Mouse (Mus musculus) CH12.LX (cell line): ENCODE data around the gene G430095P16Rik. TPM values are rescaled to one million over a fixed set of nuclear protein-coding genes. Genes with fewer than 3 reads are reported as not detected.

ENCODE experiments used
- DNase-seq: peaks from one replicate; pipeline ENCODE4 v3.0.0-alpha.2; 2013; ENCODE audit errors: extremely low read depth
- H3K27ac ChIP-seq: 2 replicates; pipeline ENCODE4 v1.5.1; 2012; ENCODE audit warnings: low read depth, mild to moderate bottlenecking, control low read depth, moderate library complexity; ENCODE audit not compliant: insufficient read depth
- H3K27me3 ChIP-seq: replicated peaks from 2 replicates; pipeline ENCODE3; 2012; ENCODE audit warnings: inconsistent platforms
- H3K36me3 ChIP-seq, 2 experiments: replicated peaks in 1 of 2; 2 replicates each; pipeline versions ENCODE3 to v1.6.1; 2012; ENCODE audit warnings: inconsistent platforms in 1 of 2, low read length in 1 of 2, mild to moderate bottlenecking in 1 of 2, mixed read lengths in 1 of 2, moderate library complexity in 1 of 2; ENCODE audit not compliant: control insufficient read depth in 1 of 2, insufficient read depth in 1 of 2
- H3K4me1 ChIP-seq, 2 experiments: 2 replicates each; pipeline ENCODE4 v1.6.1; 2012; ENCODE audit warnings: inconsistent platforms in 1 of 2, moderate library complexity in 1 of 2; ENCODE audit not compliant: insufficient read depth in 2 of 2, control insufficient read depth in 1 of 2
- H3K4me2 ChIP-seq: 2 replicates; pipeline ENCODE4 v1.6.1; 2012; ENCODE audit warnings: low read depth, mild to moderate bottlenecking, control low read depth; ENCODE audit not compliant: poor library complexity, insufficient read depth, severe bottlenecking
- H3K4me3 ChIP-seq, 3 experiments: fragments of 150-350 bp in 1 of 3; sonication (generic) in 1 of 3; replicated peaks in 1 of 3; 2 replicates each; pipeline versions ENCODE3 to v1.5.1; 2011 to 2012; ENCODE audit warnings: low read depth in 2 of 3, low read length in 2 of 3, mild to moderate bottlenecking in 2 of 3, moderate library complexity in 2 of 3, control low read depth in 1 of 3, improper control_type of control experiment in 1 of 3, inconsistent platforms in 1 of 3, mixed read lengths in 1 of 3; ENCODE audit not compliant: poor library complexity in 1 of 3
- H3K79me2 ChIP-seq: replicated peaks from 2 replicates; pipeline ENCODE4 v1.6.1; 2012; ENCODE audit warnings: mild to moderate bottlenecking, moderate library complexity; ENCODE audit not compliant: control insufficient read depth, poor library complexity, insufficient read depth, severe bottlenecking; ENCODE audit errors: extremely low read depth
- H3K9ac ChIP-seq: 2 replicates; pipeline ENCODE4 v1.6.1; 2012; ENCODE audit warnings: low read depth, mild to moderate bottlenecking, control low read depth, moderate library complexity; ENCODE audit not compliant: insufficient read depth
- H3K9me3 ChIP-seq: replicated peaks from 2 replicates; pipeline ENCODE3; 2012; ENCODE audit warnings: low read length, inconsistent platforms, mixed read lengths
- CHD1 ChIP-seq: IDR thresholded peaks from 2 replicates; pipeline ENCODE4 v1.6.1; 2012; ENCODE audit warnings: low read depth, low read length, improper control_type of control experiment, inconsistent platforms
- CTCF ChIP-seq, 2 experiments: IDR thresholded peaks in 1 of 2; conservative IDR thresholded peaks in 1 of 2; 2 replicates each; pipeline ENCODE4 v1.5.1; 2011 to 2012; ENCODE audit warnings: low read depth in 2 of 2, low read length in 2 of 2, improper control_type of control experiment in 1 of 2, inconsistent platforms in 1 of 2, mild to moderate bottlenecking in 1 of 2, moderate library complexity in 1 of 2
- ELF1 ChIP-seq: IDR thresholded peaks from 2 replicates; pipeline ENCODE4 v1.6.1; 2014; ENCODE audit warnings: low read depth, mild to moderate bottlenecking, inconsistent platforms, low read length, improper control_type of control experiment
- EP300 ChIP-seq: IDR thresholded peaks from 2 replicates; pipeline ENCODE4 v1.6.1; 2011; ENCODE audit warnings: low read length, improper control_type of control experiment
- GABPA ChIP-seq: IDR thresholded peaks from 2 replicates; pipeline ENCODE4 v1.6.1; 2012; ENCODE audit warnings: low read depth, low read length, improper control_type of control experiment, inconsistent platforms; ENCODE audit not compliant: insufficient replicate concordance
- HCFC1 ChIP-seq: IDR thresholded peaks from 2 replicates; pipeline ENCODE4 v1.6.1; 2012; ENCODE audit warnings: low read depth, mild to moderate bottlenecking, inconsistent platforms, low read length, improper control_type of control experiment
- JUN ChIP-seq: IDR thresholded peaks from 2 replicates; pipeline ENCODE4 v1.6.1; 2011; ENCODE audit warnings: low read depth, mild to moderate bottlenecking, low read length, improper control_type of control experiment, moderate library complexity; ENCODE audit not compliant: insufficient read depth
- JUND ChIP-seq: conservative IDR thresholded peaks from 2 replicates; pipeline ENCODE4 v1.6.1; 2011; ENCODE audit warnings: low read depth, low read length, improper control_type of control experiment
- MAX ChIP-seq: IDR thresholded peaks from 2 replicates; pipeline ENCODE4 v1.6.1; 2011; ENCODE audit warnings: low read length, improper control_type of control experiment
- MEF2A ChIP-seq: IDR thresholded peaks from 2 replicates; pipeline ENCODE4 v1.6.1; 2014; ENCODE audit warnings: low read depth, mild to moderate bottlenecking, inconsistent platforms, low read length, improper control_type of control experiment, borderline replicate concordance
- MXI1 ChIP-seq: IDR thresholded peaks from 2 replicates; pipeline ENCODE4 v1.6.1; 2011; ENCODE audit warnings: mild to moderate bottlenecking, low read depth, low read length, improper control_type of control experiment
- MYC ChIP-seq: IDR thresholded peaks from 2 replicates; pipeline ENCODE4 v1.6.1; 2011; ENCODE audit warnings: low read depth, mild to moderate bottlenecking, improper control_type of control experiment, low read length
- POLR2A ChIP-seq: IDR thresholded peaks from 2 replicates; pipeline ENCODE4 v1.6.1; 2011; ENCODE audit warnings: low read depth, mild to moderate bottlenecking, improper control_type of control experiment, low read length
- RAD21 ChIP-seq: IDR thresholded peaks from 2 replicates; pipeline ENCODE4 v1.6.1; 2011; ENCODE audit warnings: low read depth, mild to moderate bottlenecking, low read length, improper control_type of control experiment, moderate library complexity
- RCOR1 ChIP-seq: conservative IDR thresholded peaks from 2 replicates; pipeline ENCODE4 v1.6.1; 2012; ENCODE audit warnings: low read depth, mild to moderate bottlenecking, inconsistent platforms, low read length, improper control_type of control experiment
- SIN3A ChIP-seq: IDR thresholded peaks from 2 replicates; pipeline ENCODE4 v1.6.1; 2012; ENCODE audit warnings: low read length, improper control_type of control experiment, inconsistent platforms
- SMC3 ChIP-seq: IDR thresholded peaks from 2 replicates; pipeline ENCODE4 v1.6.1; 2011; ENCODE audit warnings: low read depth, low read length, improper control_type of control experiment
- USF1 ChIP-seq: IDR thresholded peaks from 2 replicates; pipeline ENCODE4 v1.6.1; 2014; ENCODE audit warnings: low read depth, mild to moderate bottlenecking, inconsistent platforms, low read length, improper control_type of control experiment
- USF2 ChIP-seq: conservative IDR thresholded peaks from 2 replicates; pipeline ENCODE4 v1.6.1; 2011; ENCODE audit warnings: low read depth, low read length, improper control_type of control experiment
- ZKSCAN1 ChIP-seq: IDR thresholded peaks from 2 replicates; pipeline ENCODE4 v1.6.1; 2012; ENCODE audit warnings: low read depth, inconsistent platforms, low read length, improper control_type of control experiment, borderline replicate concordance
- dilution Hi-C: fragments of 300-500 bp; cut with MboI; formaldehyde crosslinking; loops from 2 replicates; pipeline ENCODE4 v1.14.3; 2020; ENCODE audit warnings: low sequenced_read_pairs; ENCODE audit not compliant: extremely low pct_unique_long_range_greater_than_20kb, extremely low pct_ligation_motif_present
- in situ Hi-C: fragments of 300-500 bp; cut with MboI; formaldehyde crosslinking; loops from 3 replicates; pipeline ENCODE4 v1.14.3; 2019; ENCODE audit warnings: low sequenced_read_pairs, low pct_ligation_motif_present, low pct_unique_long_range_greater_than_20kb, mixed read lengths
- polyA plus RNA-seq: library from polyadenylated mRNA; unstranded; fragments of >175 nt; gene quantifications from 2 replicates; pipeline ENCODE4 v1.2.1, GENCODE M21; 2012; ENCODE audit warnings: low read depth; ENCODE audit not compliant: insufficient read length
- total RNA-seq, 2 experiments: library from RNA; depleted of rRNA; stranded (reverse); fragments of 300-350 nt in 1 of 2; fragments of >200 nt in 1 of 2; gene quantifications; 2 replicates each; pipeline ENCODE4 v1.2.3; 2012 to 2014

The G430095P16Rik gene
- total and polyA plus RNA-seq, 3 experiments, result 0.17 TPM; not detected in 2

DNA sequence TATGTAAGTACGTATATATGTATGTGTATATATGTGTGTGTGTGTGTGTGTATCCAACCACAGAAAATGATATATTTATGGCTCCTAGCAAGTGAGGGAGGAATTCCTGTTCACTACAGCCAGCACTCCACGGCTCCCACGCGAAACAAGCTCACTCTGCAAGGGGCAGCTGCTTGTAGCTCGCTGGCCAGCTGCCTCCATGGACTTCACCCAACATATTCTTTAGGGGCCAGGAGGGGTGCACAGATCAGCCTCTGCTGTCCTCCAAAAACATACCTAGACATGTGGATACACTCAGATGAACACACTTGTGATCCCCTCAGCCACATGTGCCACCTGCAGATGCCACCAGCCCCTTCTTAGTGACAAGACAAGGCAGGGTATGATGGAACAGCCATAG, 9.7 kb downstream of the G430095P16Rik start:
- no peak overlapping the region for H3K4me2 ChIP-seq
- dilution Hi-C loops, result no loop called here
- in situ Hi-C loops, result no loop called here
- H3K4me3 ChIP-seq, result no peak overlapping the region
- no peak for DNase-seq
- no peaks in the 10 kb centered on the region for H3K79me2 ChIP-seq
- peaks cover 0 to 11% of the 10 kb centered on the region in 2 experiments; a peak in 3 of 4 replicates for H3K4me1 ChIP-seq
- no peaks in the 10 kb centered on the region for H3K36me3 ChIP-seq
- peaks cover 67% of the 10 kb centered on the region for H3K27me3 ChIP-seq
- no peak overlapping the region for H3K9ac ChIP-seq
- H3K9me3 ChIP-seq, result no peaks in the 10 kb centered on the region
- no peak overlapping the region for H3K27ac ChIP-seq
- TF ChIP-seq USF2 (no peak), GABPA (no peak)

DNA sequence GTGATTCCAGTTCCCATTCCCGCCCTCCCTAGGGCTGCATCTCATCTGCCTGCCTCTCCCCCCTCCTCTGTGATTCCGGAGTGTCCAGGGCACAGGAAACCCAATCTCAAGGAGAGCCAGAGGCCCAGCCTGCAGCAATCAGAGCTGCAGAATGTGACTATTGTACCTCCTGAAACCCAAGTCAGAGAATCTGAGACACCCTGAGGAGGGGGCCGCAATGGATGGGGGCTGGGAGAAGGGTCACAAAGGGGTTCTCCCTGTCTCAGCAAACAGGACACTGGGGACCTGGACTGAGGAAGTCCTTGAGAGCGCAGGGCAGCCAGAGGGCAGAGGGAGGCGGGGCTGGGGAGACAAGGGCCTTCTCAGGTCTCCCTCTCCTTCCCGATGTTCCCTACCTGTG, 10.2 kb downstream of the G430095P16Rik start:
- H3K27ac ChIP-seq, result no peak overlapping the region
- TF ChIP-seq RAD21 (no peak), CTCF (conservative IDR thresholded peaks at IDR 0.05 in 1 of 2, IDR thresholded peaks at IDR 0.05 in 1 of 2; ENCODE audit: low read depth in 2 of 2, low read length in 2 of 2) (no peak), POLR2A (no peak), RCOR1 (no peak), CHD1 (no peak), HCFC1 (no peak), MEF2A (no peak), JUND (no peak), SIN3A (no peak), ELF1 (no peak), JUN (no peak), MXI1 (no peak), MAX (no peak), EP300 (no peak), ZKSCAN1 (no peak), SMC3 (no peak), MYC (no peak), USF1 (no peak)
- TF ChIP-seq, all 38 proteins: peak for 0
- H3K4me1 ChIP-seq, result peaks cover 3 to 15% of the 10 kb centered on the region in 2 experiments
- H3K4me2 ChIP-seq, result no peak overlapping the region
- dilution Hi-C loops, result no loop called here
- H3K9me3 ChIP-seq, result no peaks in the 10 kb centered on the region
- H3K4me3 ChIP-seq, result no peak overlapping the region
- in situ Hi-C loops, result no loop called here
- DNase-seq, result no peak
- no peaks in the 10 kb centered on the region for H3K36me3 ChIP-seq
- peaks cover 68% of the 10 kb centered on the region for H3K27me3 ChIP-seq
- H3K79me2 ChIP-seq, result no peaks in the 10 kb centered on the region
- no peak overlapping the region for H3K9ac ChIP-seq
